Mouse (Mus musculus): ENCODE measurements around the gene Mark3. TPM values are rescaled to one million over a fixed set of nuclear protein-coding genes. Genes with fewer than 3 reads are reported as not detected.
A peak's percentile ranks its signal among the peaks of the same experiment; 100 is the strongest.

Mark3 gene
- polyA plus RNA-seq, 1 experiment from 2014 or later = 42.1 TPM

DNA sequence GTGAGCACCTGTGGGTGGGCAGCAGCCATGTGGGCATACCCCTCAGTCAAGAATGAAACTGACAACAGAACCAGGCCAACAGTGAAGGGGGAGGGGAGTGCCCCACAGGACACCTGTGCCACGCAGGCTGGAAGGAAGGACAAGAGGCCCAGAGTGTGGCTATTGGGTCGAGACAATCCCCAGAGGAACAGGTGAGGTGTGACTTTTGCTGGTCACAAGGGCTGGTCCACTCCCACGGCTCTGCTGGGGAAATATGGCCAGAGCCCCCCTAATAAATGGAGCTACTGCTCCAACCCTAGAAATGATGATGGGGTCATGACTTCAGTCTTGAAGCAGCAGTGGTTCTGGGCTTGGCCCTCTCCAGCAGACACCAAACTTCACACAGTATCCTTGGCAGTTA is 129.0 kb downstream of the Mark3 start:
- DNase-seq (ENCODE audit: extremely low spot score, low spot score) = no peak
- peaks cover 24% of the 10 kb centered on the region for H3K36me3 ChIP-seq (replicated peaks)
- WGBS = 78% methylated on average over 3 of the region's 3 CpGs
- no peaks in the 10 kb centered on the region for H3K9me3 ChIP-seq
- H3K4me1 ChIP-seq = peaks cover 51% of the 10 kb centered on the region
- H3K27me3 ChIP-seq (ENCODE audit: poor library complexity, severe bottlenecking) = no peaks in the 10 kb centered on the region
- H3K4me3 ChIP-seq = no peak overlapping the region
- no peak overlapping the region for H3K27ac ChIP-seq

DNA sequence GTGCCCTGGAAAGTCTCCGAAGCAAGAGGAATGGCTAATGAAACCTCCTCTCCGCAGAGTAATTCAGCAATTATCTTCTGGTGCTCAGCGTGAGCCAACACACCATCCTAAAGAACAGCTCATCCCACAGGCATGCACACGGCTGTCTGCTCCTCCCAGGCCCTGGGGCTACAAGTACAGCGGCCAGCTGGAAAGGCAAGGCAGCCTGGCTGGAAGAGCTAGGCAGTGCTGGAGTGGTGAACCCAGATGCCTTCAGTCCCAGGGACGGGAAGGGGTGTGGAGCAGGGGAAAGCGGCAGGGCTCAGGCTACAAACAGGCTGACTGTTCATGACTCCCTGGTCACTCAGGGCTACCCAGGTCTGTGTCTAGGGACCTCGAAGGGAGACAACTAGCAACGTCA is 130.3 kb downstream of the Mark3 start:
- Histone ChIP-seq H3K27ac (peak overlapping the region; percentile 63), H3K36me3 (replicated peaks) (peaks cover 37% of the 10 kb centered on the region)
- WGBS = 66% methylated on average over 9 of the region's 9 CpGs

DNA sequence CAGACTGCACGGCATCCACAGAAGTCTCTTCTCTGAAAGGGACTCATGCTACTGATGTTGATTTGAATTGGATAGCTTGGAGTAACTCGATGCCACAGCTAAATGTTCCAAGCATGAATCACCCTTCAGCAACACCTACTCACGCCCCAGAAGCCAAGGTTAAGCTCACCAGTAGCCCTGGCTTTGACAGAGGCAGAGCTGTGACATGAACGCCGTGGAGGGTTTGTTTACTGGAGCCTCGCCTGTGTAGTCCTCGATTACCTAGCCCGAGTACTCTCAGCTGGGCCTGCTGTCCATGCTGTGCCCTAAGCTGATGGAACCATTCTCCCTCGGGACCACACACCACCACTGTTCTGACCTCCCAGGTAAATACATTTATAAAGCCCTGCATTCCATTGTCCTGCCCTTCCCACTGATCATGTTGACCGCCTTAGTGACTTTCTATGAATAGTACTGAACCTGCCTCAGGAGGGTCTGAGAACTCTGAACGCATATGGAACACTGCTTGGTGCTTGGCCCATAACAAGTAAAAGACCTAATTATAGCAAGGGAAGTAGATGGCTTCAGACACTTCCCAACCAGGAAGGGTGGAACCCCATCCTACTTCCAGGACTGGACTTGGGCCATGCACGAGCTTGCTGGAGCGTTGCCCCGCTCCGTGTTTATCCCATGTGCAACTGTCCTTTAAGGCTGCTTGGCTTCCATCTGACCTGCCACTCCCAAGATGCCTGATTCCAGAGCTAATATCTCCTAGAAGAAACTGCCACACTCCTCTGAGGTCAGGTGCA is 131.1 kb downstream of the Mark3 start:
- Histone ChIP-seq H3K36me3 (replicated peaks) (peaks cover 45% of the 10 kb centered on the region), H3K9me3 (no peaks in the 10 kb centered on the region), H3K27me3 (ENCODE audit: poor library complexity, severe bottlenecking) (no peaks in the 10 kb centered on the region), H3K4me1 (peaks cover 40% of the 10 kb centered on the region), H3K4me3 (no peak overlapping the region), H3K27ac (peak overlapping the region; percentile 63)
- no peak for DNase-seq (ENCODE audit: extremely low spot score, low spot score)
- WGBS = 87% methylated on average over 15 of the region's 15 CpGs

More for the DNA sequence above, 130.3 kb downstream of the Mark3 start:
- Histone ChIP-seq H3K4me1 (peaks cover 43% of the 10 kb centered on the region), H3K27me3 (ENCODE audit: poor library complexity, severe bottlenecking) (no peaks in the 10 kb centered on the region), H3K9me3 (no peaks in the 10 kb centered on the region), H3K4me3 (peak overlapping the region; percentile 6; the same call in 1 of the 2 replicates)
- DNase-seq (ENCODE audit: extremely low spot score, low spot score) = no peak

Other genes with a start within 250 kb of the Mark3 start
- 30.1 and 30.3 TPM in 2 replicates for gene Cdc42bpb, start 196.8 kb upstream of the Mark3 start, polyA plus RNA-seq (2016; fragmentation: Nextera tagmentation; extraction: Ambion mirVana)
- gene Lbhd2, start 167.7 kb upstream of the Mark3 start, polyA plus RNA-seq (2016; fragmentation: Nextera tagmentation; extraction: Ambion mirVana) = 0.25 TPM in 1 of 2 replicates, not detected in the other
- gene Exoc3l4, start 157.5 kb upstream of the Mark3 start, polyA plus RNA-seq (2016; fragmentation: Nextera tagmentation; extraction: Ambion mirVana) = 5.2 and 5.6 TPM in 2 replicates
- gene Tnfaip2, start 132.1 kb upstream of the Mark3 start, polyA plus RNA-seq (2016; fragmentation: Nextera tagmentation; extraction: Ambion mirVana) = 2.1 and 4.4 TPM in 2 replicates
- gene Gm266, start 88.7 kb upstream of the Mark3 start, polyA plus RNA-seq (2016; fragmentation: Nextera tagmentation; extraction: Ambion mirVana) = 7.1 and 9.8 TPM in 2 replicates
- gene Eif5, start 36.5 kb upstream of the Mark3 start, polyA plus RNA-seq (2016; fragmentation: Nextera tagmentation; extraction: Ambion mirVana) = 740 and 785 TPM in 2 replicates
- 1,567 and 1,577 TPM in 2 replicates for gene Ckb, start 97.8 kb downstream of the Mark3 start, polyA plus RNA-seq (2016; fragmentation: Nextera tagmentation; extraction: Ambion mirVana)
- 23.7 and 23.8 TPM in 2 replicates for gene Trmt61a, start 103.6 kb downstream of the Mark3 start, polyA plus RNA-seq (2016; fragmentation: Nextera tagmentation; extraction: Ambion mirVana)
- gene Bag5, start 138.7 kb downstream of the Mark3 start, polyA plus RNA-seq (2016; fragmentation: Nextera tagmentation; extraction: Ambion mirVana) = 56.5 and 57.5 TPM in 2 replicates
- 57.9 and 62.6 TPM in 2 replicates for gene Apopt1, start 138.7 kb downstream of the Mark3 start, polyA plus RNA-seq (2016; fragmentation: Nextera tagmentation; extraction: Ambion mirVana)
- 137 and 141 TPM in 2 replicates for gene Klc1, start 184.3 kb downstream of the Mark3 start, polyA plus RNA-seq (2016; fragmentation: Nextera tagmentation; extraction: Ambion mirVana)
- 16.7 and 21.5 TPM in 2 replicates for gene Xrcc3, start 239.3 kb downstream of the Mark3 start, polyA plus RNA-seq (2016; fragmentation: Nextera tagmentation; extraction: Ambion mirVana)
- gene Zfyve21, start 239.6 kb downstream of the Mark3 start, polyA plus RNA-seq (2016; fragmentation: Nextera tagmentation; extraction: Ambion mirVana) = 68.2 and 69.3 TPM in 2 replicates